Comparison of ENCODE assay signal across 8 mouse cellular contexts in genomic region chr2:180745248-180745927, GRCm38 (mm10). TPM values are rescaled to one million over a fixed set of nuclear protein-coding genes. Genes with fewer than 3 reads are reported as not detected.
DNase-seq lines count a peak whose midpoint lies in the region; ATAC-seq and TF ChIP-seq lines count a peak whose summit lies in the region.

No protein-coding gene starts in this region.

- H3K27me3 ChIP-seq in heart, embryonic 12.5 days (replicated peaks): peaks cover 15% of the 10 kb centered on the region
- peaks cover 17% of the 10 kb centered on the region; the same call in 1 of the 2 replicates for H3K27me3 ChIP-seq in liver, embryonic 12.5 days (replicated peaks)
- no peaks in the 10 kb centered on the region for H3K27me3 ChIP-seq in neural tube, embryonic 11.5 days (ENCODE audit: control insufficient read depth, insufficient read depth, low read length)
- H3K27me3 ChIP-seq in stomach, embryonic 16.5 days (ENCODE audit: control insufficient read depth, insufficient read depth, low read length): no peaks in the 10 kb centered on the region; the same call in 1 of the 2 replicates

- H3K4me1 ChIP-seq in bone marrow macrophage, adult 2 months (ENCODE audit: control insufficient read depth, insufficient read depth, low read length): no peaks in the 10 kb centered on the region
- no peaks in the 10 kb centered on the region for H3K4me1 ChIP-seq in embryonic fibroblast, embryonic 13.5 days (ENCODE audit: control insufficient read depth, insufficient read depth, low read length)
- no peaks in the 10 kb centered on the region for H3K4me1 ChIP-seq in heart, embryonic 12.5 days (replicated peaks)
- no peaks in the 10 kb centered on the region for H3K4me1 ChIP-seq in liver, embryonic 12.5 days
- peaks cover 5% of the 10 kb centered on the region; the same call in 1 of the 2 replicates for H3K4me1 ChIP-seq in neural tube, embryonic 11.5 days (ENCODE audit: control insufficient read depth, insufficient read depth, low read length)
- no peaks in the 10 kb centered on the region for H3K4me1 ChIP-seq in stomach, embryonic 16.5 days (ENCODE audit: control insufficient read depth, insufficient read depth, low read length)

- H3K4me3 ChIP-seq in bone marrow macrophage, adult 2 months (ENCODE audit: insufficient read depth, low read length): no peak overlapping the region
- H3K4me3 ChIP-seq in embryonic fibroblast, embryonic 13.5 days (ENCODE audit: insufficient read depth, low read length): no peak overlapping the region
- no peak overlapping the region for H3K4me3 ChIP-seq in heart, embryonic 12.5 days
- no peak overlapping the region for H3K4me3 ChIP-seq in liver, embryonic 12.5 days
- H3K4me3 ChIP-seq in neural tube, embryonic 11.5 days (ENCODE audit: low read depth, low read length): no peak overlapping the region
- H3K4me3 ChIP-seq in stomach, embryonic 16.5 days (replicated peaks; ENCODE audit: low read length): no peak overlapping the region

- peak; percentile 55; the same call in 1 of the 2 replicates for ATAC-seq in heart, embryonic 12.5 days (ENCODE audit: insufficient number of reproducible peaks, low FRiP score)
- peak; percentile 60 for ATAC-seq in liver, embryonic 12.5 days
- peak; percentile 38; the same call in 1 of the 2 replicates for ATAC-seq in neural tube, embryonic 11.5 days (ENCODE audit: insufficient read depth, low FRiP score, low TSS enrichment)
- ATAC-seq in stomach, embryonic 16.5 days (ENCODE audit: insufficient read depth, low FRiP score): peak; percentile 57

- TF ChIP-seq POLR2A in bone marrow macrophage, adult 2 months (IDR thresholded peaks at IDR 0.05; ENCODE audit: borderline replicate concordance, low read depth, low read length): no peak
- no peak for TF ChIP-seq POLR2A in embryonic fibroblast, embryonic 13.5 days (IDR thresholded peaks at IDR 0.05; ENCODE audit: low read depth, low read length)

- H3K9ac ChIP-seq in heart, embryonic 12.5 days: no peak overlapping the region
- H3K9ac ChIP-seq in liver, embryonic 12.5 days: no peak overlapping the region
- no peak overlapping the region for H3K9ac ChIP-seq in neural tube, embryonic 11.5 days (ENCODE audit: low read length)
- no peak overlapping the region for H3K9ac ChIP-seq in stomach, embryonic 16.5 days (ENCODE audit: low read length)

- no peaks in the 10 kb centered on the region for H3K9me3 ChIP-seq in heart, embryonic 12.5 days (replicated peaks)
- no peaks in the 10 kb centered on the region for H3K9me3 ChIP-seq in liver, embryonic 12.5 days (replicated peaks)
- H3K9me3 ChIP-seq in neural tube, embryonic 11.5 days (ENCODE audit: control insufficient read depth, low read length): no peaks in the 10 kb centered on the region
- no peaks in the 10 kb centered on the region for H3K9me3 ChIP-seq in stomach, embryonic 16.5 days (replicated peaks; ENCODE audit: control insufficient read depth, low read length)

- TF ChIP-seq CTCF in bone marrow macrophage, adult 2 months (IDR thresholded peaks at IDR 0.05; ENCODE audit: low read depth, low read length): peak; percentile 100
- peak; percentile 100 for TF ChIP-seq CTCF in embryonic fibroblast, embryonic 13.5 days (IDR thresholded peaks at IDR 0.05; ENCODE audit: borderline replicate concordance, insufficient read depth, low read length)

- no peak overlapping the region for H3K4me2 ChIP-seq in heart, embryonic 12.5 days
- no peak overlapping the region for H3K4me2 ChIP-seq in liver, embryonic 12.5 days
- no peak overlapping the region for H3K4me2 ChIP-seq in neural tube, embryonic 11.5 days (ENCODE audit: low read depth)
- no peak overlapping the region for H3K4me2 ChIP-seq in stomach, embryonic 16.5 days (ENCODE audit: low read depth, low read length)

- peak; percentile 92 to 93 for DNase-seq in B cell, adult 2 months
- DNase-seq in kidney, postnatal 10 days: peak; percentile 92
- DNase-seq in neural tube, embryonic 11.5 days (ENCODE audit: low spot score): peak; percentile 86

- no peak overlapping the region for H3K27ac ChIP-seq in bone marrow macrophage, adult 2 months (ENCODE audit: insufficient read depth, low read depth, low read length)
- H3K27ac ChIP-seq in embryonic fibroblast, embryonic 13.5 days (ENCODE audit: insufficient read depth, low read length): no peak overlapping the region
- H3K27ac ChIP-seq in heart, embryonic 12.5 days (ENCODE audit: poor library complexity, severe bottlenecking): no peak overlapping the region
- H3K27ac ChIP-seq in liver, embryonic 12.5 days: no peak overlapping the region
- no peak overlapping the region for H3K27ac ChIP-seq in neural tube, embryonic 11.5 days (ENCODE audit: low read depth, low read length)
- H3K27ac ChIP-seq in stomach, embryonic 16.5 days (ENCODE audit: low read length): no peak overlapping the region

- no peaks in the 10 kb centered on the region for H3K36me3 ChIP-seq in heart, embryonic 12.5 days
- no peaks in the 10 kb centered on the region for H3K36me3 ChIP-seq in liver, embryonic 12.5 days
- no peaks in the 10 kb centered on the region for H3K36me3 ChIP-seq in neural tube, embryonic 11.5 days (ENCODE audit: control insufficient read depth, insufficient read depth, low read length)
- H3K36me3 ChIP-seq in stomach, embryonic 16.5 days (ENCODE audit: control insufficient read depth, insufficient read depth, low read length): no peaks in the 10 kb centered on the region

- WGBS in heart, embryonic 12.5 days: 30% methylated on average over 17 of the region's 17 CpGs
- WGBS in liver, embryonic 12.5 days (ENCODE audit: insufficient replicate concordance): 29% methylated on average over 17 of the region's 17 CpGs
- 35% methylated on average over 17 of the region's 17 CpGs for WGBS in neural tube, embryonic 11.5 days
- WGBS in stomach, embryonic 16.5 days: 34% methylated on average over 17 of the region's 17 CpGs

RNA-seq across cellular contexts. Expression of gene Slc17a9, which starts 20.3 kb away (rescaled TPM):
- 6.4 and 6.7 TPM in 2 replicates for polyA plus RNA-seq in bone marrow macrophage, adult 2 months (2012; ENCODE audit: insufficient read depth, insufficient read length, missing spikeins)
- polyA plus RNA-seq in embryonic fibroblast, embryonic 13.5 days (2011; ENCODE audit: insufficient read length, low read depth, missing spikeins): 1.5 and 2.9 TPM in 2 replicates
- polyA plus RNA-seq in heart, embryonic 12.5 days (2016; fragmentation: Nextera tagmentation; extraction: Ambion mirVana): 0.59 and 0.69 TPM in 2 replicates
- 4.3 and 4.9 TPM in 2 replicates for polyA plus RNA-seq in liver, embryonic 12.5 days (2016; fragmentation: Nextera tagmentation; extraction: Ambion mirVana)
- 0.42 TPM in 2 replicates for polyA plus RNA-seq in neural tube, embryonic 11.5 days (2014; fragmentation: Nextera tagmentation; extraction: Ambion mirVana)
- 4.9 and 5.1 TPM in 2 replicates for polyA plus RNA-seq in stomach, embryonic 16.5 days (2015; fragmentation: Nextera tagmentation; extraction: Ambion mirVana)

RNA-seq across cellular contexts. Expression of gene Bhlhe23, which starts 31.3 kb away (rescaled TPM):
- not detected in 2 replicates for polyA plus RNA-seq in bone marrow macrophage, adult 2 months (2012; ENCODE audit: insufficient read depth, insufficient read length, missing spikeins)
- polyA plus RNA-seq in embryonic fibroblast, embryonic 13.5 days (2011; ENCODE audit: insufficient read length, low read depth, missing spikeins): not detected in 2 replicates
- polyA plus RNA-seq in heart, embryonic 12.5 days (2016; fragmentation: Nextera tagmentation; extraction: Ambion mirVana): not detected in 2 replicates
- polyA plus RNA-seq in liver, embryonic 12.5 days (2016; fragmentation: Nextera tagmentation; extraction: Ambion mirVana): not detected in 2 replicates
- polyA plus RNA-seq in neural tube, embryonic 11.5 days (2014; fragmentation: Nextera tagmentation; extraction: Ambion mirVana): 4.9 and 5.3 TPM in 2 replicates
- polyA plus RNA-seq in stomach, embryonic 16.5 days (2015; fragmentation: Nextera tagmentation; extraction: Ambion mirVana): not detected in 2 replicates

RNA-seq across cellular contexts. Expression of gene Gid8, which starts 35.5 kb away (rescaled TPM):
- polyA plus RNA-seq in bone marrow macrophage, adult 2 months (2012; ENCODE audit: insufficient read depth, insufficient read length, missing spikeins): 52.9 and 53.5 TPM in 2 replicates
- polyA plus RNA-seq in embryonic fibroblast, embryonic 13.5 days (2011; ENCODE audit: insufficient read length, low read depth, missing spikeins): 58.0 and 71.8 TPM in 2 replicates
- 45.3 and 47.8 TPM in 2 replicates for polyA plus RNA-seq in heart, embryonic 12.5 days (2016; fragmentation: Nextera tagmentation; extraction: Ambion mirVana)
- 102 and 111 TPM in 2 replicates for polyA plus RNA-seq in liver, embryonic 12.5 days (2016; fragmentation: Nextera tagmentation; extraction: Ambion mirVana)
- 59.9 and 66.0 TPM in 2 replicates for polyA plus RNA-seq in neural tube, embryonic 11.5 days (2014; fragmentation: Nextera tagmentation; extraction: Ambion mirVana)
- 60.7 and 65.8 TPM in 2 replicates for polyA plus RNA-seq in stomach, embryonic 16.5 days (2015; fragmentation: Nextera tagmentation; extraction: Ambion mirVana)

RNA-seq across cellular contexts. Expression of gene Dido1, which starts 35.6 kb away (rescaled TPM):
- 30.2 and 32.9 TPM in 2 replicates for polyA plus RNA-seq in bone marrow macrophage, adult 2 months (2012; ENCODE audit: insufficient read depth, insufficient read length, missing spikeins)
- polyA plus RNA-seq in embryonic fibroblast, embryonic 13.5 days (2011; ENCODE audit: insufficient read length, low read depth, missing spikeins): 29.3 and 31.3 TPM in 2 replicates
- 23.6 and 24.2 TPM in 2 replicates for polyA plus RNA-seq in heart, embryonic 12.5 days (2016; fragmentation: Nextera tagmentation; extraction: Ambion mirVana)
- 20.6 and 21.5 TPM in 2 replicates for polyA plus RNA-seq in liver, embryonic 12.5 days (2016; fragmentation: Nextera tagmentation; extraction: Ambion mirVana)
- polyA plus RNA-seq in neural tube, embryonic 11.5 days (2014; fragmentation: Nextera tagmentation; extraction: Ambion mirVana): 31.5 and 32.5 TPM in 2 replicates
- 23.9 and 26.7 TPM in 2 replicates for polyA plus RNA-seq in stomach, embryonic 16.5 days (2015; fragmentation: Nextera tagmentation; extraction: Ambion mirVana)
